Mouse (Mus musculus): ENCODE data around the gene 2810004N23Rik. TPM values are rescaled to one million over a fixed set of nuclear protein-coding genes. Genes with fewer than 3 reads are reported as not detected.

Gene 2810004N23Rik
- total and polyA plus RNA-seq, 3 experiments, result 54.8 to 68.9 (median 64.0) TPM

DNA sequence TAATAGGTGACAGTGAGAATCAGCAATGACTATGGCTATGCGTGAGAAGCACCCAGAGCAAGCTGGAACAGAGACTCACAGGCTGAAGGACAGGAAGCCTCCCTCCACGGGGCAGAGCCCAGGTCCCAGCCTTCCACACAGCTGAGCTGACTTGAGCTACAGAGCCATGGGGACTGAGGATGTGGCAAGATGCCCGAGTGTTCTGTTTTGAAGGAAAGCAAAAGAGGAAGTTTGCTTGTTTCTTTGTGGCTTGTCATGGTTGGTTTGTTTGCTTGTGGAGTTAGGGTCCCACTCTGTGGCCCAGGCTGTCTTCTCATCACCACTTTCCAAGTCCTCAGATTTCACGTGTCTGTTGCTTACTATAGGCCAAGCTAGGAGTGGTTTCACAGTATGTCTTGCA lies 72.2 kb downstream of the 2810004N23Rik start:
- Histone ChIP-seq H3K36me3 (ENCODE audit: control insufficient read depth in 1 of 2, insufficient read depth in 2 of 2, low read length in 2 of 2) (peaks cover 0 to 4% of the 10 kb centered on the region in 2 experiments; a peak in 2 of 4 replicates), H3K27ac (ENCODE audit: control insufficient read depth, low read depth, low read length) (no peak overlapping the region), H3K79me2 (ENCODE audit: control insufficient read depth, insufficient read depth, low read length, poor library complexity) (no peaks in the 10 kb centered on the region), H3K9ac (ENCODE audit: control insufficient read depth, low read depth, low read length, poor library complexity, severe bottlenecking) (no peak overlapping the region), H3K4me1 (ENCODE audit: control insufficient read depth in 1 of 2, insufficient read depth in 2 of 2, low read length in 2 of 2) (peaks cover 0 to 12% of the 10 kb centered on the region in 2 experiments; a peak in 2 of 4 replicates), H3K9me3 (replicated peaks; ENCODE audit: insufficient read depth, low read length) (no peaks in the 10 kb centered on the region), H3K27me3 (ENCODE audit: control insufficient read depth in 1 of 2, insufficient read depth in 2 of 2, low read length in 2 of 2) (0 out of 4 replicates have a peak, but pooled peaks cover 0 to 1% of the 10 kb centered on the region in 2 experiments), H3K4me3 (ENCODE audit: control insufficient read depth in 1 of 2, insufficient read depth in 1 of 2, low read depth in 2 of 2, low read length in 2 of 2) (no peak overlapping the region)
- DNase-seq (ENCODE audit: low read depth, low spot score), result peak; percentile 72
- TF ChIP-seq EP300 (IDR thresholded peaks at IDR 0.05; ENCODE audit: low read depth in 1 of 2, low read length in 2 of 2) (peak in 1 of 2 experiments; percentile 17; a peak in 1 of 4 replicates), CHD2 (IDR thresholded peaks at IDR 0.05; ENCODE audit: low read length) (no peak), GABPA (IDR thresholded peaks at IDR 0.05; ENCODE audit: low read depth, low read length) (no peak)

Other genes with a start within 250 kb of the 2810004N23Rik start
- gene 2310022B05Rik, start 199.8 kb downstream of the 2810004N23Rik start, total RNA-seq (2012; rRNA removed), result 5.7 and 6.2 TPM in 2 replicates
- 10 to 100 TPM in 1 of 2 experiments, not detected in 1; 27.0 TPM for gene 2310022B05Rik, start 199.8 kb downstream of the 2810004N23Rik start, polyA plus RNA-seq (2012; ENCODE audit: insufficient read depth in 1 of 2, insufficient read length in 2 of 2, low read depth in 1 of 2, low replicate concordance in 2 of 2, missing spikeins in 1 of 2)
- 30.7 and 39.1 TPM in 2 replicates for gene Ttc13, start 141.1 kb downstream of the 2810004N23Rik start, total RNA-seq (2012; rRNA removed)
- gene Ttc13, start 141.1 kb downstream of the 2810004N23Rik start, polyA plus RNA-seq (2012; ENCODE audit: insufficient read depth in 1 of 2, insufficient read length in 2 of 2, low read depth in 1 of 2, low replicate concordance in 2 of 2, missing spikeins in 1 of 2), result 10 to 100 TPM in 1 of 2 experiments, not detected in 1; 34.0 TPM
- gene Arv1, start 141.0 kb downstream of the 2810004N23Rik start, total RNA-seq (2012; rRNA removed), result 11.3 and 11.9 TPM in 2 replicates
- gene Arv1, start 141.0 kb downstream of the 2810004N23Rik start, polyA plus RNA-seq (2012; ENCODE audit: insufficient read depth in 1 of 2, insufficient read length in 2 of 2, low read depth in 1 of 2, low replicate concordance in 2 of 2, missing spikeins in 1 of 2), result 10 to 100 TPM in 1 of 2 experiments, not detected in 1; 24.1 TPM
- gene Fam89a, start 111.3 kb downstream of the 2810004N23Rik start, total RNA-seq (2012; rRNA removed), result 0.31 and 0.33 TPM in 2 replicates
- gene Fam89a, start 111.3 kb downstream of the 2810004N23Rik start, polyA plus RNA-seq (2012; ENCODE audit: insufficient read depth in 1 of 2, insufficient read length in 2 of 2, low read depth in 1 of 2, low replicate concordance in 2 of 2, missing spikeins in 1 of 2), result 1 to 10 TPM in 1 of 2 experiments, not detected in 1; 1.8 TPM
- gene Trim67, start 70.0 kb downstream of the 2810004N23Rik start, total RNA-seq (2012; rRNA removed), result not detected in 2 replicates
- under 1 TPM in 1 of 2 experiments, not detected in 1; 0.06 TPM for gene Trim67, start 70.0 kb downstream of the 2810004N23Rik start, polyA plus RNA-seq (2012; ENCODE audit: insufficient read depth in 1 of 2, insufficient read length in 2 of 2, low read depth in 1 of 2, low replicate concordance in 2 of 2, missing spikeins in 1 of 2)
- 74.3 and 86.8 TPM in 2 replicates for gene Gnpat, start 87 bp downstream of the 2810004N23Rik start, total RNA-seq (2012; rRNA removed)
- 100 to 1,000 TPM; 117 to 637 TPM for gene Gnpat, start 87 bp downstream of the 2810004N23Rik start, polyA plus RNA-seq (2012; ENCODE audit: insufficient read depth in 1 of 2, insufficient read length in 2 of 2, low read depth in 1 of 2, low replicate concordance in 2 of 2, missing spikeins in 1 of 2)
- gene Exoc8, start 34.6 kb upstream of the 2810004N23Rik start, total RNA-seq (2012; rRNA removed), result 14.4 and 16.9 TPM in 2 replicates
- 1 to 10 TPM in 1 of 2 experiments, not detected in 1; 9.5 TPM for gene Exoc8, start 34.6 kb upstream of the 2810004N23Rik start, polyA plus RNA-seq (2012; ENCODE audit: insufficient read depth in 1 of 2, insufficient read length in 2 of 2, low read depth in 1 of 2, low replicate concordance in 2 of 2, missing spikeins in 1 of 2)
- gene Sprtn, start 34.8 kb upstream of the 2810004N23Rik start, total RNA-seq (2012; rRNA removed), result 23.2 and 27.2 TPM in 2 replicates
- gene Sprtn, start 34.8 kb upstream of the 2810004N23Rik start, polyA plus RNA-seq (2012; ENCODE audit: insufficient read depth in 1 of 2, insufficient read length in 2 of 2, low read depth in 1 of 2, low replicate concordance in 2 of 2, missing spikeins in 1 of 2), result 10 to 100 TPM in 1 of 2 experiments, not detected in 1; 31.8 TPM
- 42.9 and 47.1 TPM in 2 replicates for gene Egln1, start 86.2 kb upstream of the 2810004N23Rik start, total RNA-seq (2012; rRNA removed)
- gene Egln1, start 86.2 kb upstream of the 2810004N23Rik start, polyA plus RNA-seq (2012; ENCODE audit: insufficient read depth in 1 of 2, insufficient read length in 2 of 2, low read depth in 1 of 2, low replicate concordance in 2 of 2, missing spikeins in 1 of 2), result 10 to 100 TPM in 1 of 2 experiments, not detected in 1; 55.0 TPM
- gene Tsnax, start 149.9 kb upstream of the 2810004N23Rik start, total RNA-seq (2012; rRNA removed), result 99.2 and 160 TPM in 2 replicates
- gene Tsnax, start 149.9 kb upstream of the 2810004N23Rik start, polyA plus RNA-seq (2012; ENCODE audit: insufficient read depth in 1 of 2, insufficient read length in 2 of 2, low read depth in 1 of 2, low replicate concordance in 2 of 2, missing spikeins in 1 of 2), result 100 to 1,000 TPM in 1 of 2 experiments, not detected in 1; 105 TPM
- gene Disc1, start 191.1 kb upstream of the 2810004N23Rik start, total RNA-seq (2012; rRNA removed), result 1.1 and 2.2 TPM in 2 replicates
- gene Disc1, start 191.1 kb upstream of the 2810004N23Rik start, polyA plus RNA-seq (2012; ENCODE audit: insufficient read depth in 1 of 2, insufficient read length in 2 of 2, low read depth in 1 of 2, low replicate concordance in 2 of 2, missing spikeins in 1 of 2), result under 1 TPM in 1 of 2 experiments, not detected in 1; 0.75 TPM

Measured in MEL (cell line).